Mouse (Mus musculus): ENCODE data around the gene Acot12. TPM values are rescaled to one million over a fixed set of nuclear protein-coding genes. Genes with fewer than 3 reads are reported as not detected.
A peak's percentile ranks its signal among the peaks of the same experiment; 100 is the strongest.

Gene Acot12
- total and polyA plus RNA-seq, 2 experiments = 57.1 to 121 TPM

DNA sequence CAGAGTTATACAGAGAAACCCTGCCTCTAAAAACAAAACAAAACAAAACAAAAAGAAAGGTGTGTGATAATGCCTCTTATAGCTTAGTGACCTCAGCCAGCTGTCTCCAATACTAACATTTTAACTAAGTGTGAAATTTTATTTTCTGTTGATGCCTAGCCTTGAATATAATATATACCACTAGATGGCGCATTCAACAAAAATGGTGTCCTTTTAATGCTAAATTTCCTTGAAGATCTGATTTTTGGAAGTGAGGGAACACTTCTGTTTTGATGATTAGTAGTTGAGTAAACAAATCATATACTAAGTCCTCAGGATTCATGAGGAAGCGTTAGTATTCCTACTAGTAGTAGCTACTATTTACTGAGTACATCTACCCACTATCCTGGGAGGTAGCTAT, 68.2 kb downstream of the Acot12 start:
- H3K4me3 ChIP-seq (ENCODE audit: insufficient read depth, low read depth, low read length) = no peak overlapping the region
- TF ChIP-seq POLR2A (IDR thresholded peaks at IDR 0.05; ENCODE audit: extremely low read depth, insufficient read depth, low read length) = no peak
- peak; percentile 21 for TF ChIP-seq CTCF (IDR thresholded peaks at IDR 0.05; ENCODE audit: low read depth, low read length)
- H3K27ac ChIP-seq (replicated peaks; ENCODE audit: insufficient read depth, low read depth, low read length) = no peak overlapping the region
- whole genome bisulfite sequencing = 39% methylated on average over 2 of the region's 2 CpGs
- H3K27me3 ChIP-seq (ENCODE audit: control insufficient read depth, insufficient read depth, low read length) = no peaks in the 10 kb centered on the region
- no peak overlapping the region for H3K9ac ChIP-seq (ENCODE audit: low read depth, low read length)
- DNase-seq (ENCODE audit: extremely low read depth, low read depth, low spot score) = peak; percentile 30
- H3K79me2 ChIP-seq (ENCODE audit: control insufficient read depth, insufficient read depth, low read length) = peaks cover 7% of the 10 kb centered on the region
- peaks cover 11% of the 10 kb centered on the region for H3K36me3 ChIP-seq (ENCODE audit: control insufficient read depth, insufficient read depth, low read length)
- H3K4me1 ChIP-seq (ENCODE audit: control insufficient read depth, insufficient read depth, low read length) = peaks cover 5% of the 10 kb centered on the region; the same call in 1 of the 2 replicates

- 92% methylated on average over 5 of the region's 5 CpGs for WGBS
- Histone ChIP-seq H3K27me3 (ENCODE audit: control insufficient read depth, insufficient read depth, low read length) (no peaks in the 10 kb centered on the region), H3K36me3 (ENCODE audit: control insufficient read depth, insufficient read depth, low read length) (no peaks in the 10 kb centered on the region), H3K27ac (replicated peaks; ENCODE audit: insufficient read depth, low read depth, low read length) (no peak overlapping the region), H3K9ac (ENCODE audit: low read depth, low read length) (no peak overlapping the region), H3K79me2 (ENCODE audit: control insufficient read depth, insufficient read depth, low read length) (no peaks in the 10 kb centered on the region), H3K4me3 (ENCODE audit: insufficient read depth, low read depth, low read length) (no peak overlapping the region), H3K4me1 (ENCODE audit: control insufficient read depth, insufficient read depth, low read length) (no peaks in the 10 kb centered on the region)
- TF ChIP-seq CTCF (IDR thresholded peaks at IDR 0.05; ENCODE audit: low read depth, low read length) (no peak), POLR2A (IDR thresholded peaks at IDR 0.05; ENCODE audit: extremely low read depth, insufficient read depth, low read length) (no peak)
- DNase-seq (ENCODE audit: extremely low read depth, low read depth, low spot score) = no peak
These were observed 73.4 kb downstream of the Acot12 start for GRCm38 (mm10) chr13:91814670-91815069.

DNA sequence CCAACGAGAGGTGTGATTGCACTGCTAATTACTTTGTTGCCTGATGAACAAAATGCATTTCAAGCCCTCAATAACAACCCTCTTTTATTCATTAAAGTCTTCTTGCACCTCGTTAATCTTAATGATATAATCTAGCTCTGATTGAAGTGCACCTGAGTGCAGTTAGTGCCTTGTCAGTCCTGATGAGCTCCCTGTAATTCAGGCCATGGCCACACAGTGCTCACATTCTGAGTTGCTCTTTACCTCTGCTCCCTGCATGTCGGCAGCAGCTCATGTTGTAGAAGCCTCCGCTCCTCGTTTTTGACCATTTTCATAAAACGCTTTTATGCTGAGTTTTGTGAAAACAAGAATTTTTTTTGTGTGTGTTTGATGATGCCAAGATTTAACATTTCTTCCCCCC, 82.4 kb downstream of the Acot12 start:
- no peak for DNase-seq (ENCODE audit: extremely low read depth, low read depth, low spot score)
- H3K27me3 ChIP-seq (ENCODE audit: control insufficient read depth, insufficient read depth, low read length) = no peaks in the 10 kb centered on the region

GRCm38 (mm10) chr13:91824845-91825550, 83.7 kb downstream of the Acot12 start:
- Histone ChIP-seq H3K36me3 (ENCODE audit: control insufficient read depth, insufficient read depth, low read length) (no peaks in the 10 kb centered on the region), H3K79me2 (ENCODE audit: control insufficient read depth, insufficient read depth, low read length) (no peaks in the 10 kb centered on the region), H3K4me3 (ENCODE audit: insufficient read depth, low read depth, low read length) (no peak overlapping the region), H3K27ac (replicated peaks; ENCODE audit: insufficient read depth, low read depth, low read length) (no peak overlapping the region), H3K9ac (ENCODE audit: low read depth, low read length) (no peak overlapping the region), H3K27me3 (ENCODE audit: control insufficient read depth, insufficient read depth, low read length) (no peaks in the 10 kb centered on the region), H3K4me1 (ENCODE audit: control insufficient read depth, insufficient read depth, low read length) (no peaks in the 10 kb centered on the region)
- TF ChIP-seq POLR2A (IDR thresholded peaks at IDR 0.05; ENCODE audit: extremely low read depth, insufficient read depth, low read length) (no peak), CTCF (IDR thresholded peaks at IDR 0.05; ENCODE audit: low read depth, low read length) (no peak)
- 81% methylated on average over 4 of the region's 4 CpGs for WGBS
- no peak for DNase-seq (ENCODE audit: extremely low read depth, low read depth, low spot score)

More for the DNA sequence above, 82.4 kb downstream of the Acot12 start:
- H3K4me1 ChIP-seq (ENCODE audit: control insufficient read depth, insufficient read depth, low read length) = no peaks in the 10 kb centered on the region
- no peak overlapping the region for H3K27ac ChIP-seq (replicated peaks; ENCODE audit: insufficient read depth, low read depth, low read length)
- TF ChIP-seq CTCF (IDR thresholded peaks at IDR 0.05; ENCODE audit: low read depth, low read length) = no peak
- no peak for TF ChIP-seq POLR2A (IDR thresholded peaks at IDR 0.05; ENCODE audit: extremely low read depth, insufficient read depth, low read length)
- no peaks in the 10 kb centered on the region for H3K79me2 ChIP-seq (ENCODE audit: control insufficient read depth, insufficient read depth, low read length)
- WGBS = 79% methylated on average over 6 of the region's 6 CpGs
- H3K36me3 ChIP-seq (ENCODE audit: control insufficient read depth, insufficient read depth, low read length) = no peaks in the 10 kb centered on the region
- no peak overlapping the region for H3K4me3 ChIP-seq (ENCODE audit: insufficient read depth, low read depth, low read length)
- H3K9ac ChIP-seq (ENCODE audit: low read depth, low read length) = no peak overlapping the region

- WGBS = 93% methylated on average over 2 of the region's 2 CpGs
- Histone ChIP-seq H3K79me2 (ENCODE audit: control insufficient read depth, insufficient read depth, low read length) (no peaks in the 10 kb centered on the region), H3K36me3 (ENCODE audit: control insufficient read depth, insufficient read depth, low read length) (no peaks in the 10 kb centered on the region), H3K27me3 (ENCODE audit: control insufficient read depth, insufficient read depth, low read length) (no peaks in the 10 kb centered on the region), H3K9ac (ENCODE audit: low read depth, low read length) (no peak overlapping the region), H3K4me3 (ENCODE audit: insufficient read depth, low read depth, low read length) (no peak overlapping the region), H3K4me1 (ENCODE audit: control insufficient read depth, insufficient read depth, low read length) (no peaks in the 10 kb centered on the region), H3K27ac (replicated peaks; ENCODE audit: insufficient read depth, low read depth, low read length) (no peak overlapping the region)
- peak; percentile 34 for DNase-seq (ENCODE audit: extremely low read depth, low read depth, low spot score)
- no peak for TF ChIP-seq CTCF (IDR thresholded peaks at IDR 0.05; ENCODE audit: low read depth, low read length)
- TF ChIP-seq POLR2A (IDR thresholded peaks at IDR 0.05; ENCODE audit: extremely low read depth, insufficient read depth, low read length) = no peak
These were observed 84.8 kb downstream of the Acot12 start for GRCm38 (mm10) chr13:91826066-91826465.

DNA sequence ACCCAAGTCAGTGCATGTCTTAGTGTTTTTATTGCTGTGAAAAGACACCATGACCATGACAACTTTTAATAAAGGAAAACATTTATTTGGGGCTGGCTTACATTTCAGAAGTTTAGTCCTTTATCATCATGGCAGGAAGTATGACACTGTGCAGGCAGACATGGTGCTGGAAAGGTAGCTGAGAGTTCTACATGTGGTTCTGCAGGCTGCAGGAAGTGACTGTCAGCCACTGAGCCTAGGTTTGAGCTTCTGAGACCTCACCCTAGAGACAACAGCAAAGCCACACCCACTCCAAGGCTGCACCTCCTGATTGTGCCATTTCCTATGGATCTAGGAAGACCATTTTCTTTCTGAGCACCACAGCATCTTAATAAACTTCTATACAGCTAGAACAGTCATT, 86.6 kb downstream of the Acot12 start:
- H3K9ac ChIP-seq (ENCODE audit: low read depth, low read length) = no peak overlapping the region
- no peaks in the 10 kb centered on the region for H3K79me2 ChIP-seq (ENCODE audit: control insufficient read depth, insufficient read depth, low read length)
- H3K4me3 ChIP-seq (ENCODE audit: insufficient read depth, low read depth, low read length) = no peak overlapping the region
- H3K4me1 ChIP-seq (ENCODE audit: control insufficient read depth, insufficient read depth, low read length) = no peaks in the 10 kb centered on the region
- H3K27ac ChIP-seq (replicated peaks; ENCODE audit: insufficient read depth, low read depth, low read length) = no peak overlapping the region
- H3K27me3 ChIP-seq (ENCODE audit: control insufficient read depth, insufficient read depth, low read length) = no peaks in the 10 kb centered on the region
- no peaks in the 10 kb centered on the region for H3K36me3 ChIP-seq (ENCODE audit: control insufficient read depth, insufficient read depth, low read length)
- DNase-seq (ENCODE audit: extremely low read depth, low read depth, low spot score) = no peak
- TF ChIP-seq POLR2A (IDR thresholded peaks at IDR 0.05; ENCODE audit: extremely low read depth, insufficient read depth, low read length) = no peak
- no peak for TF ChIP-seq CTCF (IDR thresholded peaks at IDR 0.05; ENCODE audit: low read depth, low read length)

Other genes with a start within 250 kb of the Acot12 start
- gene Zcchc9, start 66.2 kb downstream of the Acot12 start, total RNA-seq (2014; rRNA removed) = 7.3 and 9.4 TPM in 2 replicates
- 8.5 and 9.5 TPM in 2 replicates for gene Zcchc9, start 66.2 kb downstream of the Acot12 start, polyA plus RNA-seq (2012; rRNA removed)
- 3.4 TPM in 1 of 2 replicates, not detected in the other for gene Ckmt2, start 135.4 kb downstream of the Acot12 start, total RNA-seq (2014; rRNA removed)
- not detected in 2 replicates for gene Ckmt2, start 135.4 kb downstream of the Acot12 start, polyA plus RNA-seq (2012; rRNA removed)

All from liver, adult 2 months (tissue).